Mouse (Mus musculus) gonadal fat pad, adult 2 months (tissue): ENCODE results near the gene Sp6. TPM values are rescaled to one million over a fixed set of nuclear protein-coding genes. Genes with fewer than 3 reads are reported as not detected.

Source experiments
- DNase-seq: peaks from one replicate; pipeline ENCODE4 v3.0.0-alpha.2; 2012; ENCODE audit warnings: low read depth
- polyA plus RNA-seq: library from polyadenylated mRNA; depleted of rRNA; stranded (reverse); fragments of >200 nt; gene quantifications from 2 replicates; pipeline ENCODE4 v1.2.3, GENCODE M21; 2012

Gene Sp6
- polyA plus RNA-seq, 1 experiment: 1.5 TPM

DNA sequence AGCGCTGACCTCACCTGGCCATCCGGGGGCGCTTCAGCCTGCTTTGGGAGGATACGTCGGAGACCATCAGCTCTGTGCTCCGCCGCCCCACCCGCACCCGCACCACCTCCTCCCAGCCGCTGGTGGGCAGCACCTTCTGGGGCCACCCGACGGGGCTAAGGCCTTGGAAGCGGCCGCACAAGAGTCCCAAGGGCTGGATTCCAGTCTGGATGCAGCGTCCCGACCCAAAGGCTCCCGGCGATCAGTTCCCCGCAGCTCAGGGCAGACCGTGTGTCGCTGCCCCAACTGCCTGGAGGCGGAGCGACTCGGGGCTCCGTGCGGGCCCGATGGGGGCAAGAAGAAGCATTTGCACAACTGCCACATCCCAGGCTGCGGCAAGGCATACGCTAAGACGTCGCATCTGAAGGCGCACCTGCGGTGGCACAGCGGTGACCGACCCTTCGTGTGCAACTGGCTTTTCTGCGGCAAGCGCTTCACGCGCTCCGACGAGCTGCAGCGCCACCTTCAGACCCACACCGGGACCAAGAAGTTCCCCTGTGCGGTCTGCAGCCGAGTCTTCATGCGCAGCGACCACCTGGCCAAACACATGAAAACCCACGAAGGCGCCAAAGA is 8.8 kb downstream of the Sp6 start:
- DNase-seq: no peak

DNA sequence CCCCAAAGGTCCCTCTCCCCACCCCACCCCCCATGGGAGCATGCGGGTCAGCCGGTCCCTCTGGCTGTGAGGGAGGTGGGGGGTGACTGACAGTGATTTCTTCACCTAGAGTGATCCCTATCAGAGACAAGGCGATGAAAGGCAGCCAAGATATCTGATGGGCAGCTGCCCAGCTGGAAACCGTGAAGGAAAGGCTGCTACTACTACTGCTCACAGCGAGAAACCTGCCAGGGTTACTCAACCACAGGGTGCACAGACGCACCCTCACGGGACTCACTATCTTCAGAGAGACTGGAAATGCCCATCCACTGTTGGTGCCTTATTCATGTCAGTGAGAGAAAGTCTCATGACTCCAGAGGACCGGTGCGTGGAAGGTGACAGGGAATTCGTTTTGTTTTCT is 11.8 kb downstream of the Sp6 start:
- DNase-seq: peak; percentile 90

DNA sequence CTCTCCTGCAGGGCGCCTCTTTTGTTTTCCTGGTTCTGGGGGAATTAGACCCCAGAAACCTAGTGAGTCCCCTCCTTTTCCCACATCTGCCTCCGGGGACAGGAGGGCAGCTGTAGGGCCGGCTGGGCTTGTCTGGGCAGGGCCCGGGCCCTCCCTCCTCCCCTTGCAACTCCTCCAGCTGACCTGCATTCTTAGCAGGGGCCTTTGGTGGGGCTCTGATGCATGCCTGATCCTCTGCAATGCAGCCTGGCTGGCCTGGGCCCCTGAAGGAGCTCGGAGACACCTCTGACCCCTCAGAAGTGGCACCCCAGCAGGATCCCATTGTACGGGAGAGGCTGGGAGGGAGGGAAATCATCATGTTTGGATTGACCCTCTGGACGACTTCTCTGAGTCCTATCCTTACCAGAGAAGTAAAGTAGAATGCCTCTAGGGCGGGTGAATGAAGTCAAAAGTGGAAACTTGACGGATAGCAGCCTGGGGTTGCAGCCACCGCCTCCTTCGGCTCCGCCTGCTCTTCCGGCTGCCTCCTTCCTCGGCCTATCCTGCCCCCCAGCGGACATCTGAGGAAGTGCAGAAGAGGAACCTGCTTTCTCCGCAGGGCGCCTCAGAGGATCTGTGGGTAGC is 12.6 kb downstream of the Sp6 start:
- no peak for DNase-seq

DNA sequence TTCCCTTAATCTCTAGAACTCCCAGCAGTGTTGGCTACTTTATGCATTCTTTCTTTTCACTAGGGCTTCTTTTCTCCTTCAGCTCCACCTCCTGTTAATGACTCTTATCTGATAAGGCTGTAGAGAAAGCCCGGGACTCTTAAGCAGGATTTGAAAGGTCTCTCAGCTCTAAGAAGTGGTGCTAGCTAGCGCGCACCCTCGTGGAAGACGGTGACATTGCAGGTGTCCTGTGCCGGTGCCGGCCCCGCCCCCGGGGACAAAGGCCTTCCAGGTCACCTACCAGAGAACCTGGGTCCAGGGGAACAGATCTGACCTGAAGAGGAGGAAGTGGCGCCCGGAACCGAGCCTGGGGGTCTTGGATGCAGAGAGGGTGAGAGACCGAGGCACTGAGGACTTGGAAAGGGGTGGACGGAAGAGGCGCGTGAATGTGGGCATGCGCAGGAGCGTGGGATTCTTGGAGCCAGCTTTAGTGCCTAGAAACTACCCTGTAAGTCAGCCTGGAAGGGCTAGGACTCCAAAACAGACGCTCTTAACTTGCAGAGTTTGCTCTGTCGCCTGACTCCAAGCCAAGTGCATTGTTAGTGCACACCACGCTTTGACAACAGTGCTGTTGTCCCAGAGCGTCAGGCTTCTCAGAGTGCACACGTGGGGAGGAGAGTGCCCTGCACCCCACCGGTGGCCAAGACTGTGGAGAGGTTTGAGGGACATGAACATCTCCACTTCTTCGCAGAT is 16.7 kb downstream of the Sp6 start, which contains the start of gene Scrn2:
TSS of gene Scrn2 (plus strand) at position 253 of the 732 bp plus-strand sequence.
- no peak for DNase-seq

DNA sequence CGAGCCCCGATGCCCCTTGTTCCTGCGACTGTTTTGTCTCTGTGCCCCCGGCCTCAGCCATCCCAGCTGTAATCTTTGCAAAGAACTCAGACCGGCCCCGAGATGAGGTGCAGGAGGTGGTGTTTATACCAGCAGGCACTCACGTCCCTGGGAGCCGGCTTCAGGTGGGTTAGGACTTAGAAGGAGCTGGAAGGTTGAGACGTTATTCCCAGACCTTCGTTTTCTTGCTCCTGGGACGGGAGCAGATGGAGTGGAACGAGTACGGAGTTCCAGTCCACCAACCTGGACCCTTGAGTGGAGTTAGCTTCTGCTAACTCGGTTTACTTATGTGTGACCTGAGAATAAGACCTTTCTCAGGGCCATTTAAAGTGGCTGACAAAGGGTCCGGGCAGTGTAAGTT is 17.2 kb downstream of the Sp6 start:
- DNase-seq: no peak

DNA sequence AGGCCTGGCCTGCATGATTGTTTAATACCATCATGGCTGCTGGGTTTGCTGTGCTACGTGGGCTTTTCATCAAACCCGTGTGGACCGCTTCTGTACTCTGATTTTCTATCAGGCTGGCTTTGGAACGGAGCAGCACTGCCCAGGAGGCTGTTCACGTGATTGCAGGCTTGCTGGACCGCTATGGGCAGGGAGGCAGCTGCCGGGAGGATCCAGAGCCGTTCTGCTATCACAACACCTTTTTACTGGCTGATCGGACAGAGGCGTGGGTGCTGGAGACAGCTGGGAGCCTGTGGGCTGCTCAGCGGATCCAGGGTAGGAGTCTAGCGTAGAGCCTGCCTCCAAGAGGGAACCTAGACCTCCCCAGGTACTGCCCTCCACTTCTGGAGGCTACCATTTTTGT is 18.8 kb downstream of the Sp6 start:
- DNase-seq: no peak

DNA sequence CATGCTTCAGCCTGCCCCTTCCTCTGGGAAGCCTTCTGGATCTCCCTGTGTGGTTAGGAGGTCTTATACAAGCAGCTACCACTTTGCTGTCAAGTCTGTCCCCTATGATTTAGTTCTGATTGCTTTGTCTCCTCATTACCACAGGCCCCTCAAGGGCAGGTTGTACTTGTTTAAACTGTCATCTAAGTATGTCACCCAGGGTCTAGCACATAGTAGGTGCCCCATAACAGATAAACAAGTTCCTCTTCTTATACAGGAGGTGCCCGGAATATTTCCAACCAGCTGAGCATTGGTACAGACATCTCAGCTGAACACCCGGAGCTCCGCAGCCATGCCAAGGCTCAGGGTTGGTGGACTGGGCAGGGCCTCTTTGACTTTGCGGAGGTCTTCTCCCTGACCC is 19.3 kb downstream of the Sp6 start:
- no peak for DNase-seq

DNA sequence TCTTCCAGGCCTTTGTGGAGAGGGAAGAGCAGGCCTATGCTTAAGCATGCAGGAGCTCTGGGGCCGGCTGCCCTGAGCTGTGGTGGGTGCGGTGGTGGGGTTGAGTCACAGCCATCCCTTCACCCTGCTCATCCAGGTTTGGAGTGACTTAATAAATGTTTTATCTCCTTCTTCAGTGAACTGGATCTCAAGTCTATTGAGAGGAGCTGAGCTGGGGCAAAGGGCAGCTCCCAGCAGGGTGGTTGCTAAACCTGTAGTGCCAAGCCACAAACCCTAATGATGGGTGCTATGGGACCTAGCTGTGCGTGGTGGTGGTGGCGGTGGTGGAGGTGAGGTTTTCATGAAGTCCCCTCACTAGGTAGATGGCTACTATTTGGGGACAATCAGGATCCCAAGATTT is 20.6 kb downstream of the Sp6 start:
- DNase-seq: no peak

DNA sequence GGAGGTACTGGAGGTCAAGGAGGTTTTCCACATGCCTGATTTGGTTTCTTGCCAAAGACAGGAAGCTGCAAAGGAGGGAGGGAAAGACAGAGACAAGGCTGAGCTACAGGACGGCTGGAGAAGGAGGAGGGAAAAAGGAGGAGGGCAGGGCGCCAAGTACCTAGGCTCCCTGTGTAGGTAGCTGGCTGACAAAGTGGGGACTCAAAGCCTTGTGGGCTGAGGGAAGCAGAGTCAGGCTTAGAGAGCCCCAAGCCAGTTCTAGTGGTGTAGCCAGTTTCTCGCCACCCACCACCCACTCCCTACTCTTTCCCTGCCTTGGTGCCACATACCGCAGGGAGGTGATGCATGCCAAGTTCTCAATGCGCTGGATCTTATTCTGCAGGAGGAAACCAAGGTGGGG is 22.9 kb downstream of the Sp6 start:
- peak; percentile 77 for DNase-seq

DNA sequence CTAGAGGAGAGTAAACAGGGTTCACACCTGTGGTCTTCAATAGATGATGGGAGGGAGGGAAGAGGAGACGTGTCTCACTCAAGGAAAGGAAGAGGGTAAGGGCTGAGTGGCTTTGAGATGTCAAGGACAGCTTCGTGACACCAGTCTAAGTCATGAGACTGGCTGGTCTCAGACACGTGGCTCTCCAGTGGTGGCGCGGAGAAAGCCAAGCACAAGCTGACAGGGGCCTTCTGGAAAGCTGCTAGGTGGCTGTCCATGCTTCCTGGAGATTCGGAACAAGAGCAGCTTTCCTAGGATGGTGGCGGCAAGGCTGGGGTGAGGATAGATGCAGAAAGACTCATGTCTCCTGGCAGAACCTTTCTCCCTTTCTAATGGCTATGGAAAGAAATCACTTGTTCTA is 25.7 kb downstream of the Sp6 start:
- DNase-seq: no peak

DNA sequence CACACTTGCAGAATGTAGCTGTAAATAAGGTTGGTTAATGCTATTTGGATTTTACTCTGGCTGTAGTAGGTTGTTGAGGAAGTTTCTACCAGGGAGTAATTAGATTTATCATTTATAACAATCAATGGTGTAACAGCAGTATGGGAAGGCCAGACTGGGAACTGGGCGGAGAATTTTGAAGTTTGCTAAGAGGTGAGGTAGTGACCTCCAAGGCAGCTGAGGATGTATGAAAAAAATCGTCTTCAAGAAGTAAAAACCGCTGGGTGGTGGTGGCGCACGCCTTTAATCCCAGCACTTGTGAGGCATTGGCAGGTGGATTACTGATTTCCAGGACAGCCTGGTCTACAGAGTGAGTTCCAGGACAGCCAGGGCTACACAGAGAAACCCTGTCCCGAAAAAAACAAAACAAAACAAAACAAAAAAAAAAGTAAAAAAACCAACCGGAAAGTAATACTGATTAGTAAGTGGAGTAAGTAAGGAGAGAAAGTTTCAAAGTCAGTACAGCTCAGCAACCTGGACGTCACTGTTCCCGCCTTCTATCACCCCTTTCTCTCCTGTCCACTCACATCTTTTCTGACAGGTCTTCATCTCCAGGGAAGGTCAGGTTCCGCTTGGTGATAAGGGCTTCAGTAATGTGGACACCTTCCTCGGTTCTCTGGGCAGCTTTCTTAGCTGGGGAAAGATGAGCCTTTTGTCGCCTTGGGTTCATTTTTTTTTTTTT is 27.3 kb downstream of the Sp6 start:
- no peak for DNase-seq

DNA sequence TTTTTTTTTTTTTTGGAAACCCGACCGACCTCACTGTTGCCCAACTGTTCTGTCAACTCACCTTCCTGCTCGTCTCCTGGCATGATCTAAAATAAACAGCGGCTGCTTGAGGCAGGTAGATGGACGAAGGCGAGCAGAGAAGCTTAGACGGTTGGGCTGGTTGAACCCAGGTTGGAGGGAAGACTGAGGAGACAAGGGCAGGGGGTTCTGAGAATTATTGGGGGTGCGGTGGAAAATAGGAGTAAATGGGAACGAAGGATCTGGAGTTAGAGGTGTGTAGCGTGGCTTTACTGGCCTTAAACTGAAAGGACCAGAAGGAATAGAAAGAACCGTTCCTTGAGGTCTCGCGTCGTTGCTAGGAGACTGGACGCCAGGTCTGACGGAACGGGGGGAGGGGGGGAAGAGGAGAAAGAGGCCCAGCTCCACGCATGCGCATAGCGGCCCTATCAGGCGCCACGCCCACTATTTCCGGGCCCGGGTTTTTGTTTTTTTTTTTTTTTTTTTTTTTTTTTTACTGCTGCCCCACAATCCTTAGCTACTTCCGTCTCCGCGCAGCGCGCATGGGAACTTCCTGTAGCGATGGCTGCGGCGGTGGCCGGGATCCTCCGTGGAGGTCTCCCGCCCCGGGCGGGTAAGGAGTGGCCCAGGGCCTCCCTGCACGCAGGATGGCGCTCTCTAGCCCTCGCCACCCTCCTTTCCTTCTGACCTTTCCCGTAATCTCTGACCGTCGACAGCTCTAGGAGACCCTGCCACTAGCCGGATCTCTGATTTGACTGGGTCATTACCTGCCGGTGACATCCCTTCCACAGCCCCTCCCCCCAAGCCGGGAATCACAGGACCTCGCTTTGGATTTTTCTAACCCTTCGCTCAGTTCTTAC is 28.1 kb downstream of the Sp6 start, which contains the start of the genes Lrrc46 and Mrpl10:
TSS of gene Lrrc46 (minus strand) at position 386 of the 878 bp plus-strand sequence.
TSS of gene Mrpl10 (plus strand) at position 539 of the 878 bp plus-strand sequence.
- DNase-seq: no peak

DNA sequence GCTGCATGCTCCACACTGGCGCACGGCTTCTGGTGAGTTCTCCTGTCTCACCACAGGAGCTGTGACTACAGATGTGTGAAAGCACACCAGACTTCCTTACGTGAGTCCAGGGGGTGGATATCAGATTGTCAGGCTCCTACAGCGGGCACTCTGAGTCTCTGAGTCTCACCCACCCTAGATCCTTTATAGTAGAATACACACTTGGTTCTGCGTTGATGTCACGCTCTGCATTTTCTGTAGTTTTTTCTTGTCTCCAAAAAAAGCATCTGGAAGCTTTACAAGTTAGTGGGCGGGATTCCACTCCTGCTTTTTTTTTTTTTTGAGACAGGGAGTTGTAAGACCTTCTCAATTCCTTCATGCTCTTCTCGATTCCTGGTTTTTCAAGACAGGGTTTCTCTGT is 31.7 kb downstream of the Sp6 start:
- no peak for DNase-seq

DNA sequence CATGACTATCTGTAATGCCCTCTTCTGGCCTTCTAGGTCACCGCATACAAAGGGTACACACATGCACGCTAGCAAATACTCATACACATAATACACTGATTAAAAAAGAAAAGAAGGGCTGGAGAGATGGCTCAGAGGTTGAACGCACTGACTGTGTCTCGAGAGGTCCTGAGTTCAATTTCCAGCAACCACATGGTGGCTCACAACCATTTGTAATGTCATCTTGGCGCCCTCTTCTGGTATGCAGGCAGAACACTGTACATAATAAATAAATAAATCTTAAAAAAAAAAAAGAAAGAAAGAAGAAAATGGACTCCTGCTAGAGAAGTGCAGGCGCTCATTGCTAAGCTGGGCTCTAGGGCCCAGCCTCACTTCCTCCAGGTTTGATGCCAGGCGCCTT is 32.7 kb downstream of the Sp6 start:
- no peak for DNase-seq

DNA sequence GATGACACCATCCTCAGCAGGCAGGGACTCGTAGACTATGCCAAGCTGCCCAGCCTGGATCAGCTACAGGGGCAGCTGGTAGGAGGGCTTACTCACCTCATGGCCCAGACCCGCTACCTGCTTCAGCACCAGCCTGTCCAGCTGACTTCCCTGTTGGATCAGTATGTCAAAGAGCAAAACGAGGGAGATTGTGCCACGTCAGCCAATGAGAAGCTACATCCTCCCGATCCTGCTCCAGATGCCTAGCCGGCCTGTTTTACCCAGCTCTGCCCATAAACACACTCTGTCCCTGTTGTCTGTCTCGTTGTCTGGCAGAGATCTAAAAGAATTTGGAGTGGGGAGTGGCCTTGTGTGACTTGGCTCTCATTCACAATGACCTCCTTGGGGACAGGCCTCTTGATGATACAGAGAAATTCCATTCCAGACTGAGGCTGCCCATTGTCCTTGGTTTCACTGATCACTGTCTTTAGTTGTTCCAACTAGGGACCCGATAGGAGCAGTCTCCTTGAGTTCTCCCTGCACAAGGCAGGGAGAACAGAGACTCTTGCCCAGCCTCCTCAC is 35.0 kb downstream of the Sp6 start:
- DNase-seq: no peak

DNA sequence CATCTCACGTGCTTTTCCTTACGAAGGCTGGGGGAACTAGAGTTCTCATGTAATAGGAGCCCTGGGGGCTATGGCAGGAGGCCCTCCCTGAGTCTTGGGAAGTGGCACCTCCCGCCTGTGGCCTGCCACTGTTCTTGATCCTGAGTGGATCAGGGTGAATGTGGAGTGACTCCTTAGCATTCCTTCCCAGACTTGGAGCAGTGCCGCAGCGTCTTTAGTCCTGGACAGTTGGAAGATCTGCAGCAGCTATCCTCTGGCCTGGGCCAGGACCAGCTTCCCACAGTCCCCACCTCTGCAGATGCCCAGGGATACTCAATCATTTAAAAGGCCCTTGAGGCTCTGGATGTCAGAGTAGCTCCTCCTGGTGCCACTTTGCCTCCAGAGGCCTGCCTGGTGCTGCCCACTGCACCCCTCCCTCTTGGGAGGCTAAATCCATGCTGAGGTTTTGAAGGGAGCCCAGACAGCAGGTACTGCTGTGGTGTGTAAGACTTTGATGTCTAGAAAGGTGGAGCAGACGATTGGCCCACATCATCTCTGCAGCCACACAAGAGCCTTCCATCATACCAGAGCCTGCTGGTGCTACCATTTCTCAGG is 36.4 kb downstream of the Sp6 start:
- no peak for DNase-seq

DNA sequence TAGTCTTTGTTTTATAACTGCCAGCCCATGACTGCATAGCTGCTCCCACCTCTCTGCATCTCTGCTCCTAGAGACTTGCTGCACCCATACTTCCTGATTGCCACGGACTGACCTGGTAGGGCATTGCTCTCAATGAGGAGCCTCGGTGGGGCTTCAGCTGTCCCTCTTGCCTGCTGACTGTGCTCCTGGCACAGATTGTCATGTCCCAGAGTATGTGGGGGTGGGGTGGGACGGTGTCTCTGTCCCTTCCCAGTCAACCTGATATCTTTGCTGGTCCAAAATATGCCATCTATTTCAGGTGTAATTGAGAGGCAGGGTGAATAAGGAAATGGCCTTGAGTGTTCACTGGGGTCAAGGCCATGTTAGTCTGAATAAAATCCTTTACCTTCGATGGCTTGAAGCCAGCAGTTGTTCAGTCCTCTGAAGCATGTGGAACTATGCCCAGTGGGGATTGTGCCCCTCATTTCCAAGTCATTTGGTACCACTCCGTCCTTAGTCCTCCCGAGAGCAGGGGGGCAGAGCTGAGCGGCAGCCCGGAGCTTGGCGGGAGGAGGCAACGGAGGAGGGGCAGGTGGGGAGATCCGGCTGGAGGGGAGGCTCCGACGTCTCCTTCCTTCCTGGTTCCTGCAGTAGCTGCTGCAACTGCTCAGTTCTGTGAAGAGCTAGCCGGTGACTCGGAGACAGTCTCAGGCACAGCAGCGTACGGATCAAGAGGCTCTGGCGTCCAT is 37.2 kb downstream of the Sp6 start, which contains the start of gene Osbpl7:
TSS of gene Osbpl7 (plus strand) at position 413 of the 728 bp plus-strand sequence.
- DNase-seq: no peak

DNA sequence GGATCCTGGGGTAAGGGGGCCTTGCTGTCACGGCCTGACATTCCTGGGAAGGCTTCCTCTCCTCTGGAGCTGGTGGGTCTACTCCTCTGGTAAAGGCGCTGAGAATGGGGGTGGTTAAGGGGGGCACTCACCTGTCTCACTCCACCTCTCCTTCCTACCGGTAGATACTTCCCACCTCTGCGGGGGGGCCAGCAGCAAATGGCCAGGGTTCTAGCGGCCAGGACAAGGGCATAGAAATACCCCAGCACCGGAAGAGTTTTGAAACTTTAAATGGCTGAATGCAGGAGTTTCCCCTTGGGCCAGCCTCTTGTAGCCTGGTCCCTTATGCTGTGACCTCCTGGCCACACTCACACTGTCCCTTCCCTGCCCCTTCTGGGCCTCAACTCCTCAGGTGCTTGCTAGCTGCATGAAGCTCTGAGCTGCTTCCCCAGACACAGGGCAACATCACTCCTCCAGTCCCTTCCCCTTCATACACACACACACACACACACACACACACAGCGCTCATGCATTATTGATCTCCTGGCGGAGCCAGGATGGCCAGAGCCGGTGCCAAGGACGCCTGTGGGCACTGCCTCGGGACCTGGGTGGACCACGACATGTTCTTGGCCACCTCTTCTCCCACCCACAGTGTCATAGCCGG is 37.9 kb downstream of the Sp6 start:
- no peak for DNase-seq

DNA sequence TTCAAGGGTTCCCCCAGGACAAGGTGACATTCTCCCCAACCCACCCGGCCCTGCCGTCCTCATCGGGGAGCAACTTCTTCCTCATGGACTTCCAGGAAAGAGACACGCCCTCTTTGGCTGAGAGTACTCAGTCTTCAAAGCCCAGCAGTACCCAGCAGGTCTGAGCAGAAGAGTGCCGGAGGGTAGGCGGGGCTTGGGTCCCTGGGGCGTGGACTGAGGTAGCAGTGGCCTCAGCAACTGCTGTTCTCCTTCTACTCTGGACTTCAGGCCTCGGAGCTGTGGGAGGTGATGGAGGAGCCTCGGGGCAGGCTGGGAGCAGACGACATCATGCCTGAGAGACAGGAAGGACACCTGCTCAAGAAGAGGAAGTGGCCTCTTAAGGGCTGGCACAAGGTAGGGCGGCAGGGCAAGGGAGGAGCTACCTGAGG is 39.0 kb downstream of the Sp6 start:
- DNase-seq: no peak
